Mouse (Mus musculus) liver, embryonic 14.5 days (tissue): ENCODE measurements around the gene Man2a1. TPM values are rescaled to one million over a fixed set of nuclear protein-coding genes. Genes with fewer than 3 reads are reported as not detected.

ENCODE experiments used
- ATAC-seq: fragments of 200-750 bp; cut with Nextera tagmentation; 2 replicates; pipeline ENCODE4 v1.8.0; 2017; ENCODE audit warnings: moderate number of reproducible peaks, mild to moderate bottlenecking, moderate library complexity; ENCODE audit not compliant: insufficient read depth
- DNase-seq, 3 experiments: peaks; one replicate each; pipeline ENCODE4 v3.0.0-alpha.2; 2012 to 2013; ENCODE audit warnings: low read depth in 3 of 3, low spot score in 3 of 3
- H3K27ac ChIP-seq: fragments of 300-500 bp; sonication (generic); 2 replicates; pipeline ENCODE4 v1.5.1; 2014; ENCODE audit warnings: moderate library complexity, mild to moderate bottlenecking, control low read depth, inconsistent platforms
- H3K27me3 ChIP-seq: fragments of 300-500 bp; sonication (generic); 2 replicates; pipeline ENCODE4 v1.6.1; 2014; ENCODE audit warnings: mild to moderate bottlenecking, low read length, moderate library complexity; ENCODE audit not compliant: control insufficient read depth, insufficient read depth
- H3K36me3 ChIP-seq: fragments of 300-500 bp; sonication (generic); replicated peaks from 2 replicates; pipeline ENCODE4 v1.6.1; 2014; ENCODE audit warnings: low read depth; ENCODE audit not compliant: control insufficient read depth, insufficient read depth
- H3K4me1 ChIP-seq, 2 experiments: fragments of 200-500 bp in 1 of 2; fragments of 300-500 bp in 1 of 2; sonication (generic) in 1 of 2; replicated peaks; 2 replicates each; pipeline ENCODE4 v1.6.1; 2012 to 2014; ENCODE audit warnings: antibody characterized with exemption in 1 of 2, inconsistent platforms in 1 of 2, low read length in 1 of 2; ENCODE audit not compliant: control insufficient read depth in 2 of 2, insufficient read depth in 2 of 2
- H3K4me2 ChIP-seq: fragments of 300-500 bp; sonication (generic); 2 replicates; pipeline ENCODE4 v1.6.1; 2014; ENCODE audit warnings: low read depth, mild to moderate bottlenecking, control low read depth, moderate library complexity
- H3K4me3 ChIP-seq, 2 experiments: fragments of 200-500 bp in 1 of 2; fragments of 300-500 bp in 1 of 2; sonication (generic) in 1 of 2; 2 replicates each; pipeline ENCODE4 v1.5.1; 2012 to 2014; ENCODE audit warnings: low read depth in 2 of 2, low read length in 2 of 2, mild to moderate bottlenecking in 2 of 2, control low read depth in 1 of 2, inconsistent platforms in 1 of 2, moderate library complexity in 1 of 2; ENCODE audit not compliant: insufficient read depth in 1 of 2
- H3K9ac ChIP-seq: fragments of 300-500 bp; sonication (generic); replicated peaks from 2 replicates; pipeline ENCODE4 v1.6.1; 2014; ENCODE audit warnings: mild to moderate bottlenecking, control low read depth, moderate library complexity
- H3K9me3 ChIP-seq: fragments of 300-500 bp; sonication (generic); 2 replicates; pipeline ENCODE4 v1.6.1; 2016; ENCODE audit warnings: low read length, mixed read lengths; ENCODE audit not compliant: control insufficient read depth
- CTCF ChIP-seq: IDR thresholded peaks from 2 replicates; pipeline ENCODE4 v1.5.1; 2016; ENCODE audit warnings: antibody characterized with exemption, low read depth, control low read depth
- EP300 ChIP-seq: IDR thresholded peaks from 2 replicates; pipeline ENCODE4 v1.6.1; 2016; ENCODE audit warnings: antibody characterized with exemption, low read depth
- WGBS: fragments of 180-500 bp; shearing (Covaris S2); extraction: QIAGEN DNeasy Blood & Tissue Kit; methylation state at CpG from one replicate; pipeline ENCODE4 v1.1.7; 2014; ENCODE audit not compliant: insufficient replicate concordance; 5-methylcytosine and 5-hydroxymethylcytosine counted together
- polyA plus RNA-seq, 2 experiments: library from polyadenylated mRNA; depleted of rRNA in 1 of 2; stranded (reverse) in 1 of 2; unstranded in 1 of 2; fragments of >200 nt; fragmentation: Nextera tagmentation in 1 of 2; extraction: Ambion mirVana in 1 of 2; gene quantifications; 2 replicates each; pipeline versions ENCODE4 v1.2.1 to v1.2.3; 2012 to 2014

Gene Man2a1
- polyA plus RNA-seq, 2 experiments = 3.2 to 9.1 TPM

- Histone ChIP-seq H3K9me3 (no peaks in the 10 kb centered on the region; the same call in 1 of the 2 replicates), H3K27ac (no peak overlapping the region), H3K4me2 (no peak overlapping the region), H3K36me3 (no peaks in the 10 kb centered on the region), H3K4me3 (no peak overlapping the region), H3K4me1 (peaks cover 0 to 7% of the 10 kb centered on the region in 2 experiments; a peak in 2 of 4 replicates), H3K27me3 (no peaks in the 10 kb centered on the region; the same call in 1 of the 2 replicates), H3K9ac (no peak overlapping the region)
- WGBS = 69% methylated on average over 10 of the region's 10 CpGs
- ATAC-seq (no peak), DNase-seq (no peak)
- no peak for TF ChIP-seq CTCF
- no peak for TF ChIP-seq EP300
These were observed 9.2 kb upstream of the Man2a1 start for GRCm38 (mm10) chr17:64591366-64591765.

DNA sequence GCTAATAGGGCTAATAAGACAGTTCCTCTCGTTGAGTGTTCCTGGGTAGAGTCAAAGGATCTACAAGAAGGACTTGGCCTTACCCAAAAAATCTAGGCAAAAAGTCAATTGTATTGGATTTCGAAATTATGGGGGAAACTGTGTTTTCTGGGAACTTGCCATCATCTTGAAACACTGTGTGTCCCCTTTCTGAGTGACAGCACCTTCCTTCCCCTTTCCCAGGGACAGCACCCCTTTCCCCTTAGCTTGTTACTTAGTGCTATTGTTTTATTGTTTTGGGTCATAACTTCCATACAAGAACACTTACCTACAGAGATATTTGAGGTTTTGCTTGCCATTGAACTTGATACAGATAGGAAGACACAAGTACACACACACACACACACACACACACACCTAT, 8.2 kb upstream of the Man2a1 start:
- no peak overlapping the region for H3K4me2 ChIP-seq

DNA sequence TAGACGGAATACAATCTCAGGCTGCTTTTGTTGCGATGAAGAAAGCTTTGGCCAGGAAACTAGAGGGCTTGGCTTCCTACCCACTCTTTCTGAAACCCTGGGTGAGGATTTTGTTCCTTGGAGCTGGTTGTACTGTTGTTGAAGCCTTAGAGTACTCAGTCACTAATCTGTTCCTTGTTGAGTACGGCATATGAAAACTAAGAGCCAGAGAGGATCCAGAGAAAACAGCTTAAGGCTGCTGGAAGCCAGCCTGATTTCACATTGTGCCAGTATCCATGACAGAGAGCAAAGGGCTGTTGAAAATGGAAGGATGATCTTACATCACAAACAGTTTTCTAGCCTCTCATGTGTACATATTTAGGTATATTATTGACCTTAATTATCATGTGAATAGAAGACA, 7.7 kb upstream of the Man2a1 start:
- ATAC-seq = no peak
- 70% methylated on average over 3 of the region's 3 CpGs for WGBS
- H3K4me3 ChIP-seq = no peak overlapping the region

More for the DNA sequence above, 8.2 kb upstream of the Man2a1 start:
- Histone ChIP-seq H3K27me3 (no peaks in the 10 kb centered on the region), H3K9me3 (no peaks in the 10 kb centered on the region; the same call in 1 of the 2 replicates), H3K27ac (no peak overlapping the region), H3K4me1 (peaks cover 0 to 7% of the 10 kb centered on the region in 2 experiments; a peak in 2 of 4 replicates), H3K9ac (no peak overlapping the region), H3K4me3 (no peak overlapping the region), H3K36me3 (no peaks in the 10 kb centered on the region)
- ATAC-seq = no peak
- WGBS = 28% methylated on average over 2 of the region's 2 CpGs
- no peak for DNase-seq
- TF ChIP-seq CTCF (no peak), EP300 (no peak)

DNA sequence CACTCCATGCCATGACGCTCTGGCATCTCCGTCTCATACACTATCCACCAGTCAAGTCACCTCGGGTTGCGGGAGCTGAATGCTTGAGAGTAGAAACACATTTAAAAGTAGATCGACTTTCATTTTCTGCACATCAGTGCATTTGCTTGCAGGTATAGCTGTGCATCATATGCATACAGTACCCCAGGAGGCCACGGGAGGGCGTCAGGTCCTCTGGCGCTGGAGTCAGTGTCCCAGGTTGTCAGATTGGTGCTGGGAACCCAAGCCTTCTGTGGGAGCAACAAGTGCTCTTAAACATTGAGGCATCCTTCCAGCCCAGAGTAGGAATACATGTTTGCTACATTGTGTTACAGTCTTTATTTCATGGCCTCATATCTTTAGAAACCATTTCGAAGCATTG, 2.8 kb upstream of the Man2a1 start:
- peaks cover 6 to 10% of the 10 kb centered on the region in 2 experiments; a peak in 2 of 4 replicates for H3K4me1 ChIP-seq
- H3K9me3 ChIP-seq = no peaks in the 10 kb centered on the region; the same call in 1 of the 2 replicates
- no peak overlapping the region for H3K27ac ChIP-seq
- WGBS = 73% methylated on average over 9 of the region's 9 CpGs
- no peak for ATAC-seq
- no peaks in the 10 kb centered on the region for H3K36me3 ChIP-seq
- no peaks in the 10 kb centered on the region; the same call in 1 of the 2 replicates for H3K27me3 ChIP-seq
- no peak for DNase-seq
- no peak overlapping the region for H3K9ac ChIP-seq
- H3K4me3 ChIP-seq = no peak overlapping the region
- TF ChIP-seq EP300 (no peak), CTCF (peak; percentile 54)
- no peak overlapping the region for H3K4me2 ChIP-seq

More for the DNA sequence above, 7.7 kb upstream of the Man2a1 start:
- H3K27me3 ChIP-seq = no peaks in the 10 kb centered on the region
- H3K9ac ChIP-seq = no peak overlapping the region
- H3K36me3 ChIP-seq = no peaks in the 10 kb centered on the region
- no peak overlapping the region for H3K27ac ChIP-seq
- H3K9me3 ChIP-seq = no peaks in the 10 kb centered on the region; the same call in 1 of the 2 replicates
- no peak for TF ChIP-seq CTCF
- TF ChIP-seq EP300 = no peak
- H3K4me1 ChIP-seq = peaks cover 0 to 7% of the 10 kb centered on the region in 2 experiments; a peak in 2 of 4 replicates
- no peak for DNase-seq
- H3K4me2 ChIP-seq = no peak overlapping the region

DNA sequence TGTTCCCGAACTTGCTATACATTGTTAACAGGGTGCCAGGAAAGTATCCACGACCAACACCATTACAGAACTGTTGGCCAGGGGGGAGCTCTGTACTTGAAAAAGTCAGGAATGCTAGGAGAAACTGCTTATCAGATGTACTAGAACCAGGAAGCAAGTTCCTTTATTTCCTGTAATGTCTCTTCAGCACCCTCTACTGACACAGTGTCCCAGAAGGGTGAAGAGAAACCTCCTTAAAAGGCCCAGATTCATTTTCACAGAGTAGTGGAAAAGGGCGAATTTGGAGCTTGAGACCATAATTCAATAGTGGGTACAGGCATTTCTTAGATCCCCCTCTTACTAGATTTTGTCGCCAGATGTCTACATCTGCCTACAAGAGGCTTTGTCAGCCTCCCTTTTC, 620 bp upstream of the Man2a1 start:
- no peaks in the 10 kb centered on the region for H3K9me3 ChIP-seq
- ATAC-seq = no peak
- peak overlapping the region; percentile 88 for H3K4me2 ChIP-seq
- TF ChIP-seq EP300 (no peak), CTCF (peak; percentile 21; the same call in 1 of the 2 replicates)
- no peaks in the 10 kb centered on the region; the same call in 1 of the 2 replicates for H3K27me3 ChIP-seq
- peak overlapping the region; percentile 33 to 78; a peak in 2 of 4 replicates for H3K4me3 ChIP-seq
- H3K27ac ChIP-seq = peak overlapping the region; percentile 26; the same call in 1 of the 2 replicates
- no peaks in the 10 kb centered on the region for H3K36me3 ChIP-seq
- WGBS = 33% methylated on average over 4 of the region's 4 CpGs
- peak overlapping the region; percentile 41 for H3K9ac ChIP-seq
- H3K4me1 ChIP-seq = peaks cover 6 to 17% of the 10 kb centered on the region in 2 experiments; a peak in 3 of 4 replicates
- DNase-seq = no peak
